Mouse (Mus musculus) embryonic stem cell, embryonic (primary cell): ENCODE data around the gene Crhr1.

Experiments
- CTCF ChIA-PET, 4 experiments: fragments of 300-600 bp in 2 of 4; fragments of 350-600 bp in 2 of 4; sonication (Branson Sonifier 250); formaldehyde crosslinking; loops; one replicate each; lab custom pipeline; 2022; ENCODE audit warnings: inconsistent platforms in 2 of 4; lab: Charles Lee
- POLR2A ChIA-PET, 4 experiments: fragments of 300-600 bp in 2 of 4; fragments of 350-600 bp in 2 of 4; sonication (Branson Sonifier 250); formaldehyde crosslinking; loops; one replicate each; lab custom pipeline; 2022; ENCODE audit warnings: antibody characterized with exemption in 4 of 4, inconsistent platforms in 1 of 4; lab: Charles Lee

The Crhr1 gene

GRCm38 (mm10) chr11:104211251-104211650 is 78.6 kb downstream of the Crhr1 start:
- POLR2A ChIA-PET = no interaction called here
- CTCF ChIA-PET = interaction anchor here in 1 of 4 experiments (0.7 kb wide), 1 partner anchor 572 kb away, joined by 3 read pairs; no protein-coding TSS in a partner anchor

GRCm38 (mm10) chr11:104214128-104214527 is 81.5 kb downstream of the Crhr1 start:
- POLR2A ChIA-PET = interaction anchor here in 2 of 4 experiments (0.9 to 1.5 kb wide), 3 partner anchors 9 to 75 kb away, joined by 3 to 9 read pairs (median 3); no protein-coding TSS in a partner anchor
- CTCF ChIA-PET = interaction anchor here in 1 of 4 experiments (0.6 kb wide), 1 partner anchor 204 kb away, joined by 3 read pairs; no protein-coding TSS in a partner anchor

- POLR2A ChIA-PET = interaction anchor here in 2 of 4 experiments (0.6 to 2.8 kb wide), 6 partner anchors 10 to 961 kb away, joined by 3 to 10 read pairs (median 3); no protein-coding TSS in a partner anchor
- CTCF ChIA-PET = interaction anchor here in 1 of 4 experiments (0.6 to 0.9 kb wide), 3 partner anchors 47 to 231 kb away, joined by 3 to 4 read pairs (median 3); no protein-coding TSS in a partner anchor
These were observed 85.4 kb downstream of the Crhr1 start for GRCm38 (mm10) chr11:104218075-104218474.

- ChIA-PET POLR2A (interaction anchor here in 2 of 4 experiments (1.0 to 3.1 kb wide), 3 partner anchors 11 to 75 kb away, joined by 3 to 18 read pairs (median 4); partner anchors contain the start of gene Mapt (in 1 of the 2)), CTCF (interaction anchor here in 1 of 4 experiments (1.9 kb wide), 1 partner anchor 11 kb away, joined by 7 read pairs; the partner anchor contains the start of gene Mapt)
These were observed 87.6 kb downstream of the Crhr1 start for GRCm38 (mm10) chr11:104220291-104220690.

- POLR2A ChIA-PET = interaction anchor here in 3 of 4 experiments (0.6 to 3.1 kb wide), 13 partner anchors 9 to 1914 kb away, joined by 3 to 18 read pairs (median 4); partner anchors contain the start of gene Mapt (in 2 of the 3)
- CTCF ChIA-PET = interaction anchor here (0.6 to 1.5 kb wide), 7 partner anchors 7 to 1545 kb away, joined by 3 to 6 read pairs (median 3); partner anchors contain the start of gene Mapt (in 1 of the 4)
These were observed 89.1 kb downstream of the Crhr1 start for GRCm38 (mm10) chr11:104221751-104222150.

GRCm38 (mm10) chr11:104223301-104223700 is 90.6 kb downstream of the Crhr1 start:
- CTCF ChIA-PET = interaction anchor here in 1 of 4 experiments (1.5 kb wide), 1 partner anchor 236 kb away, joined by 3 read pairs; no protein-coding TSS in a partner anchor
- POLR2A ChIA-PET = interaction anchor here in 2 of 4 experiments (0.5 to 2.3 kb wide), 5 partner anchors 9 to 72 kb away, joined by 3 to 11 read pairs (median 4); no protein-coding TSS in a partner anchor
